Mouse (Mus musculus): ENCODE measurements around the gene Slc12a1.

GRCm38 (mm10) chr2:125275617-125276016 is 123.3 kb downstream of the Slc12a1 start:
- TF ChIP-seq POLR2A (IDR thresholded peaks at IDR 0.05; ENCODE audit: insufficient read depth, low read depth, low read length) (no peak), CTCF (IDR thresholded peaks at IDR 0.05; ENCODE audit: insufficient read depth, low read depth, low read length) (no peak)

Data from olfactory bulb, adult 2 months (tissue).